Mouse (Mus musculus): ENCODE data around the gene Vdr. TPM values are rescaled to one million over a fixed set of nuclear protein-coding genes. Genes with fewer than 3 reads are reported as not detected.

Vdr gene
- total RNA-seq, 2 experiments from 2014 or later = 0.18 to 0.32 TPM

DNA sequence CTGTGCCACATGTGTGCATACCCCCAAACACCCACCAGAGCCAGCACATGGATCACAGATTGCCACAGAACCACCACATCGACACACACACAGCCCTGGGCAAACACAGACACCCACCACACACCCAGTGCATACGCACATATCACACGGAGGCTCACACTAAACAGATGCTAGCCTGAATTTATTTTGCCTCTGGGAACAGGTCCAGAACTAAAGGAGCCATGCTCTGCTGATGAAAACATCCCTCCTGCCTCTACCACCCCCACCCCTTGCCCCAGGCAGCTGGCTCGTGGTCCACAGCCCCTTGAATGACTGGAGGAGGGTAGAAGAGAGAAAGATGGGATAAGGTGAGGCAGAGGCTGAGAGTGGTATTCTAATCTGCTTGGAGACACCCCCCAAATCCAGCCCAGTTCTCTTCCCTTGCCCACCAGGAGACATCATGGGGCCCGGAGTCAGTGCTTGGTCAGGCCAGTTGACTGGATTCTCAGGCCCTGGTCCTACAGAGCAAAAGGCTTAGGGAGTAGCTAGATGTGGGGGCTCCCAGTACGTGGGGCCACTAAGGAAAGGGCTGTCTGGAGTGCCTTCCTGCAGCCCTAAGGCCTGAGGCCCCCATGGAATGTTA lies 82.1 kb downstream of the Vdr start:
- DNase-seq = no peak

DNA sequence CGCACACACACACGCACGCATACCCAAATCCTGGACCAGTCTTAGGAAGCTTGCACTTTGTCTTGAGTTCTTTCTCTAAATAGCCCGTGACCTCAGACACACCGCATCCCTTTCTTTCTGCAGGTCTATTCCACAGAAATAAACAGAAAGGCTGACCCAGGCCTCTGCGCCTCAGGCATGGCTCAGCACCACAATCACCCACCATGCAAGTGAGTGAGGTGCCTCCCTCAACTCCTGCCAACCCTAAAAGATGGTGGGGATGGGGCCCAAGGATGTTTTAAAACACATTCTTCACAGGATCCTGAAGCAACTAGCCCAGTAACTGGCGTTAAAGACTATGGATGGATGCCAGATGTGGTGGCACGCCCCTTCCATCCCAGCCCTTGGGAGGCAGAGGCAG lies 83.0 kb downstream of the Vdr start:
- no peak for DNase-seq

DNA sequence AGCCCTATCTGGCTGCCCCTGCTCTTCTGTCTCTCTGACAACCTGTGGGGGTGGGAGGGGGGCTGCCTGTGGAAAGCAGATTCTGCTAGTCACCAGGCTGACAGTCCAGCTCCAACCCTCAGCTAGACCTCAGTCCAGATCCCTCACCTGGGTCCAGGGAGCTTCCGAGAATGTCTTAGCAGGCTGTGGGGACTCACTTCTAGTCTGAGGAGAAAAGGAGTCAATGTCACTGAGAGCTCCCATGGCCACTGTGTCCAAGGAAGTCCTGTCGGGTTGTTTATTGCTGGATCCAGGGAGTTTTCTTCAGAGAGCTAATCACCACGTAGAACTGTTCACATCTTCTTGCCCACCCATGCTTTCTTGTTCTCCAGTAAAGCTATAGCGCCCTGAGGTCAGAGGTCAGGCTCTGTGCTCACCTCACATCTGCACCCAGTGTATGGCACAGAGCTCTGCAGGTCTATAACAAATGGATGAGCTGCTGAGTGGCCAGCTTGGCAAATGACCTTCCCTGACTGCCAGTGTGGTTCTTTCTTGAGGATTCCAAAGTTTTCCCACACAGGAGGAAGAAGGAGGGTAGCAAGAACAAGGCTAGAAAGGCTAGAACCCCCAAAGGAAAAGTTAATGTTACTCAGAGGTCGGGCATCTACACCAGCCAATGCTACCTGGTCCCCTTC lies 83.7 kb downstream of the Vdr start:
- no peak for DNase-seq

DNA sequence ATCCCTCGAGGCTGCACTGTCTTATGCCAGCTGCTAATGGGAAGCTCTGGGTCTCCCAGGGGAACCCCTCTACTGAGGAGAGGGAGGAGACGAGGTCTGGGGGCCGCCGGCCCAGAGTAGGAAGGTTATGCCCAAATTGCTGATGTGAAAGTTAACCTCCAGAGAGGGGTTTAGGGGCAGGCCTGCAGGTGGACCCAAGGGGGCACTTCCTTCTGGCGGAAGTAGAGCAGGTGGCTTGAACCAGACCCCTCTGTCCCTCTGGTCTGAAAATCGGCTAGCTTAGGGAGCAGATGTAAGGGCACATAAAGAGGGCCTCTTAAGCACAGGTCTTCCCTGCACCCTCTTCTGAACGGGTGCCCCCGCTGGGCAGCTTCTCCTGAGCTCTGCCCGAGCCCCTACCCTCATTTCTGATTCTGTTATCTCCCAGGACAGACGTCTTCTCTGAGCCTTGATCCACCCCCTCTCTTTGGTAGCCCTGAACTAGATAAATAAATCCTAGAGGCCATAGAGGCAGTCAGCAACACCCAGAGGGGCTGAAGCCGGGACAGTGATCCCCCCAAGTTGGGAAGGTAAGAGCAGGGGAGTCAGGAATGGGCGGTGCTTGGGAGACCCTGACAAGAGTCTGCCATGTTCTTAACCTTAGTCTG lies 84.4 kb downstream of the Vdr start:
- DNase-seq = no peak

DNA sequence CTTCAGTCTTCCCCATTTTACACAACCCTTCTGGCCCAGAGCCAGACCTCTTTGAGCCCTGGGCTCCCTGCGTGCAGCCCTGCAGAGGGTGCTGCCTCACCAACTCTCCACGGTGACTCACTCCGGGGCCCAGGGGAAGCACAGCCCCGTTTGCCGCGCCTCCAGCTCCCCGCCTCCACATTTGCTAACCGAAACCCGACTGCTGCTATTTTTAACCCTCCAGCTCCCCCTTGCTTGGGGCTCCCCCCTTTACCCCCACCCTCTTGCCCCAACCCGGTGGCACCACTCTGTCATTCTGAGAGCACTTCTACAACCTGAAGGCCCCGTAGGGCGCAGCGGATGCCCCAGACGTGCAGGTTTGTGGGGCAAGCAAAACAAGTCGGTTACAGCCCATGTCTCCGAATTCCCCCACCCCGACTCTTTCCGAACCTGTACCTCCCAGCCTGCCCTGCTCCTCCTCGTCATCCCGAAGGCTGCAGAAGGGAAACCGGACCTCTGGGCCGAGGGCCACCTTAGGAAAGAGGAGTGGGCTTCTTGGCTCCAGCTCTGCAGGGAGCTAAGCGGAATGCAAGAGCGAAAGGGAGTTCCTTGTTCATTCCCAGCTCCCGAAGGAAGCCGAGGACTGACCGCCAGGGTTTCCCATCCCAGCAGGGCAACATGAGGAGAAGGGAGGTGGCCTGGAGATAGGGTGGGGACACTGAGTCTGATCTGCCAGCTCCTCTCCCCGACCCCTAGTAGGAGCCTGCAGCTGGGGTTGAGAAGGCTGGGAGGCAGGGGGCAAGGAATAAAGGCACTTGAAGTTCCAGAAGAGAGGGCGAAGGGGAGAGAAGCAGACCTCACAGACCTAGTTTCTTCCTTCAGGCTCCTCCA lies 85.1 kb downstream of the Vdr start:
- peak; percentile 89 for DNase-seq

DNA sequence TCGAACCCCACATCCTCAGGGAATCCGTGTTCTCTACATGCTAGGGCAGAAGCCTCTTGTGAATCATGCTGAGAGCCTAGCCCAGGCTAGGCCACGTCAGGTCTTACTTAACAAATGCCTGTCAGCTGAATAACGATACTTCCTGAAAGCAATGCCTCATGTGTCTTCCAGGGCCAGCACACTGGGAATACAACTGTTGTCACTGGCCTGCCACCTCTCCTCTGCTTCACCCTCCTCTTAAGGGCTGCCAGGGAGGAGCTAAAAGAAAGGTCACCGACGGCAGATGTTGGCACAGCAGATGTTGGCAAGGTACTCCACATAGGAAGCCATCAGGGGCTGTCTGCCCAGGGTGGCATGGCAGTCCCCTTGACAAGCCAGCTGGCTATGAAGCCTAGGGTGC lies 86.4 kb downstream of the Vdr start:
- DNase-seq = peak; percentile 76

DNA sequence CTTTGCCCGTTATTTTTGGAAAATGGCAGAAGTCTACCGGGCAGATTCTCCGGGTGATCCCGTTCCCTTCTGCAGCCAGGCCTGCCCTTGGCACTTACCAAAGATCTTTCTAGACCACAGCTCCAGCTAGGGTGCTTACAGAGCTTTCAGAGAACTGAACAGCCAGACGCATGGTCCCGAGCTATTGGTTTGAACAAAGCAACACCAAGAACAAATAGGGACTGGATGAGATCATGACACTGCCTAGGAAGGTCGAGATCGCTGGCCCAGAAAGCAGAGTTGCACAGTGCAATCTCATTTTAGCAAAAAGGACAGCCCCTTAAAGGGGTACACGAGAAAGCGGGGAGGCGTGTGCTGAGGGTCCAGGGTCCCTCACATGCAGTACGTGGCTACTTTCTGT lies 87.0 kb downstream of the Vdr start:
- no peak for DNase-seq

DNA sequence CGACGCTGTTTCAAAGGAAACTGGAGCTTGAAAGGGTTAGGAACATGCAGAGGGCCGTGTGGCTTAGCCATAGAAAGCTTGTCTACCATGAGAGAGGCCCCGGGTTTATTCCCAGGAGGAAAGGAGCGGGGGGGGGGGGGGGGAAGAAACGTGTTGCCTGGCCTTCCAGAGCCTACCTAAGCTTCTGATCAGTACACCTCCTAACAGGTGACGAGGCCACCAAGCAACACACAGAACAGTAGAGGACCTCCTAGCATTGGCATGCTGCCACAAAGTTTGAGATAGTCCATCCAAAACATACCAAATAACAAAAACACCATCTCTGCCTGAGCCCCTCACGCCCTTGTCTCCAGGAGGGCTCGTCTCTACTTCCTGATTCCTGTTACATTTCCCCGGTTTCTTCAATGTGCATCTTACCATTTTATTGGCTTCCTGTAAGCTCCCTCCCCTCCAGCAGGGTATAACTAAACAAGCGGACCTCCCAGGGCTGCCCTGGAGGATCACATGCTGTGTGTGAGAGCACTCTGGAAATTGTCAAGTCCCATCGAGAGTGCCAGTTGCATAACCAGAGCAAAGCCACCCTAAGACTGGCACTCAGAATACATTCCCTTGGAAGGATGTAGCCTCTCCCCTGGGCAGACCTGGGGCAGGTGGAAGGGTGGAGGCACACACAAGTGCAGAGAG lies 87.7 kb downstream of the Vdr start:
- DNase-seq = no peak

DNA sequence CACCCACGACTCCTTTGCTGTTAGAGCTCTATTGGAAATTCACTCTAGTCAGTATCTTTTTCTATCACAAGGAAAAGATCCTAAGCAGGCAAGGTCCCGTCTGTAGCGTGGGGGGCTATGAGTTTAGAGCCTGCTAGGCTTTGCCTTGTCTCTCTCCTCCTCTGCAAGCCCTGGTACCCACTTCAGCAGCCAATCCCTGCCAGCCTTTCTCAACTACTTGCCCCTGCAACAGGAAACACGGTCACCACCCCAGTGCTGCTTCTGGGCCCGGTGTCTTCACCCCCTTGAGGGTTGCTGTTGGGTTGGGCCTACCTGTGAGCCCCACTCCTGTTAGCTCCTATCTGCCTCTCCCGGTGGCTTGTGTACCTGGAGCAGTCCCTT lies 88.5 kb downstream of the Vdr start:
- DNase-seq = no peak

DNA sequence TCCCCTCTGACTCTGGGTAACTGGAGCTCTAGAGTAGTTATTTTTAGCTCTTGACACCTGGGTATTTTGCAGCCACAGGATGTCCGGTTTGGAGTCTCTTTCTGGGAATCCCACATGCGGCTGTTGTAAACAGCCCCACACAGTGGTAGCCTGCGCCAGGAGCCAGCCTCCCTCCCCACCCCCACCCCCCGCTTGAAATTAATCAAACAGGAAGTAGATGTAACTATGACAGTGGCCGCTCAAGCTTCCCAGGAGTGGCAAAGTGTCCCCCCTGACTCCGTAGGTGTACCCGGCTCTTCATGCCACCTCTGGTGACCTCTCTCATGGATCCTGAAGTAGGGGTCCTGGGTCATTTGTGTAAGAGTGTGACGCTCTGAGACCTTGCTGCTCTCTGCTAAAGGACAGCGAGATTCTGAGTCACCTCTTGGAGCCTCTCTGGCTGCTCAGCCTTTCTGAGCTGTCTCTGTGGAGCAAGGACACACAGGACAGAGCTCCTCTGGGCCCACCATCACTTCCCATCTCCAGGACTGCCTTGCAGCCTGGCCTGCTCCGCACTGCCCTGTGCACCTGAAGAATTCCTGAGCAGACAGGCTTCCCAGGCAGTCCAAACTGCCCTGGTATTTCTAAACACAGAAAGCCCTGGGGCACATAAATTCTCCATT lies 89.0 kb downstream of the Vdr start:
- DNase-seq = no peak

DNA sequence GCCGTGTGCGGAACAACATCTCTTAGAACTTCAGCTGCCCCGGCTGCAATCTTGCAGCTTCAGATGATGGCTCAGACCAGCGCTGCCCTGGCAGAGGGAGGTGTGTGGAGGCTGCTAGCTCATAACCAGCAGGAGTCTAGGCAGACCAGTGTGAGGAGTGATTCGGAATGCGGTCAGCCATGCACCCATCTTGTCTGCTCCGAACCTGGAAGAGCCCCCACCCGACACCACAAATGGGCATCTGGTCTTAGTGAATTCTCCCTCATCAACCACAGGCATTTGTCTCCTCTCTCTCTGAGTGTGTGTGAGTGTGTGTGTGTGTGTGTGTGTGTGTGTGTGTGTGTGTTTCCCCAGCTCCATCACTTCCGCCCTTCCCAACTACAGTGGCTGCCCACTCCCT lies 90.5 kb downstream of the Vdr start:
- no peak for DNase-seq

DNA sequence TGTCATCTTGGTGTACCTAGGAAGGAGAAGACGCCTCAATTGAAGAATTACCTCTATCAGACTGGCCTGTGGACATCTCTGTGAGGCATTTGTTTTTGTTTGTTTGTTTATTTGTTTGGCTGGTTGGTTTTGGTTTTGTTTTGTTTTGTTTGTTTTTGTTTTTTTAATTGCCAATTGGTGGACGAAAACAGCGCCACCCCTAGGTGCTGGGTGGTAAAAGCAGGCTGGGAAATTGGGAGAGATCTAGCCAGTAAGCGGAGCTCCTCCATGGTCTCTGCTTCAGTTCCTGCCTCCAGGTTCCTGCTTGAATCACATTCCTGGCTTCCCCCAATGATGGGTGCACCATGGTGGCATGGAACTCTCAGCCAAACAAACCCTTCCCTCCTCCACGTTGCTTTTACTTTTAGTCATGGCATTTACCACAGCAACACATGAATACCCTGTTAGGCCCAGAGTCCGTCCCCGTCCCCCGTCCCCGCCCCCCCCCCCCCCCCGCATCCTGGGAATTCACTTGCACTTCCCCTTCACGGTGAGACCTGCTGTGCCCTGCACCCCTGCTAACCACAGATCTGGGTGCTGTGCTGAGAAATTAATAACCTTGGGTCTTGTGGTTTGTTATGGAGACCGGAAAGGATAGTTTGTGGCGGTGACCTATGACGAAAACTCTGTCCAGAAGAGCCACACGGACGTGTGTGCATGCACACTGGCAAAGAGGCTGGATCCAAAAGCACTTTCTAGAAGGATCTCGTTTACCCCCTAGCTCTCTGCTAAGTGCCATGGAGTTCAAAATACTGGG lies 94.0 kb downstream of the Vdr start:
- no peak for DNase-seq

DNA sequence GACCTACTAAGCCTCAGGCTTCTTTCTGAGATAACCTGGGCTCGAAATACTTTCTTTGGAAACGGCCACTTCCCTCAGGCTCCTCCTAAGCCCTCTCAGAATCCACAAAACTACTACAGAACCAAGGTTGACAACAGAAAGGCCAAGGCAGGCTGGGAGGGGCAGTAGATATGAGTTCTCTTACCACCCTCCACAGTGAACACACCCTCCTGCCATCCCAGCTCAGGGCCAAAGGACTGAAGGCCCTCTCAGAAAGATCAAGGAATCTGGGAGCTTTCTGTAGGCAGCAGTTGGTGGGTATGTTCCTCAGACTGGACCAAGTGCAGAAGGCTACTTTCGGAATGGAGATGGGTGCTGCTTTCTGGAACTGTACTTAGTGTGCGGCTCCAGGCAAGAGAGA lies 95.2 kb downstream of the Vdr start:
- DNase-seq = no peak

DNA sequence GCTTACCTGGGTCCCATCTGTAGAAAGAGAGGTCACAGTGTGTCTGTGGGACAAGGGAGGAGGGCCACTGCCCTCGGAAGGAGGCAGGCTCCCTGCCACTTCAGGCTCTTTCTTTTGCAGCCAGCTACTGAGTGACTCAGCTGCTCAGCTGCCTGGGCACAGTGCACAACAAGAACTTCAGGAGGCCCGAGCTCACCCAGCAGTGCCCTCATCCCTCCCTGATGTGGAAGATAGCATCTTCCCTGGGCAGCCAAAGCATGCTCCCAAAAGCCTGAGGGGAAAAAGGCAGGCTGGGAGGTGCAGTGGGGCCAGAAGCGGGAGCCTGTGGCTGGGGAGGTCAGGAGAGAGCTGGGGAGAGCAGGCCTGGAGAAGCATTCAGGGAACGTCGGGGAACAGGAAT lies 95.7 kb downstream of the Vdr start:
- DNase-seq = no peak

DNA sequence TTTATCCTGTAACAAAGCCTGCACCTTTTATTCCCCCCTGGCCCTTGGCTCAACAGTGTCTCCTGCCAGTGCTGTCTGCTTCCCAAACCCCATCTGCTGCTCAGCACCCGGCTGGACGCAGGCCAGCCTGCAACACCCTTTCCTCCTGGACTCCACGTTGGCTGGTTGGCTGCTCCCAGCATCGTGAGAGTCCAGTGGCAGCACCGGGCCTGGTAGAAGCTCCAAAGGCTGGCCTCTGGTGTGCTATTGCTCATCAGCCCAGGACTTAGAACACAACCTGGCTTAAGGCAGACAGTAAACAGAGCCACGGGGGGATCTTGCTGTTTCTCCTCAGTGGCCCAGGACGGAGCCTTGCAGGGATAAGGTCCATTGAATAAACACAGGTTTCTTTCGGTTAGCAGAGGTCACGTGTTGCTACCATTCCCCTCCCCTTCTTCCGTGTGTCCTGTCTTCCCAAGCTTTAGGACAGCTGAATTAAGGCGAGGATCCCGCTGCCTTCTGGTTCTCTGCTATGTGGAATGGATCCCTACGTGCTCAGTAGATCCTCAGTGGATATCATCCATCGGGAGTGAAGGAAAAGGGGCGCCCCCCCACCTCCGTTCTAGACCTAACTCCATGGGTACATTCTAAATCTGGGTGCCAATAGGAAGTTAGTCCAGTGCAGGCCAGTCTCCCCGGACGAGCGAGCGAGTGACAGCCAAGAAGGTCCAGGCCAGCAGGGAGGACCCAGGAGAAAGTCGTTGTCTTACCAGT lies 96.8 kb downstream of the Vdr start:
- DNase-seq = no peak

DNA sequence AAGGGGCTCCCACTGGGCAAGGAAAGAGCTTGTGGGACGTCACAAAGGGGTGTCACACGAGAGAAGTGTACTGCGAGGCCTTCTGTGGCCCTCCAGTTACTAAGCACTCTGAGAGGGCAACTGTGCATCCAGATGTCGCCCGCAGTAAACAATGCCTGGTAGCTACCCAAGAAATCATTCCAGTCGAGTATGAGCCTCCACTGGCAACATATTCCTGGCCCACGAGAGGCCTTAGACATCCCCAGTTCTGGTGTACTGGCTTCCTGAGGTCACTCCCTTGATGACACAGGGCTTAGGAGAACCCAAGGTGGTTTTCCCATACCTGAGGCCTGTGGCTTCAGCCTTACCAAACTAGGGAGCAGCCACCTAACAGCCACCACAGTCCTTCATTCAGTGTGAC lies 97.6 kb downstream of the Vdr start:
- DNase-seq = no peak

DNA sequence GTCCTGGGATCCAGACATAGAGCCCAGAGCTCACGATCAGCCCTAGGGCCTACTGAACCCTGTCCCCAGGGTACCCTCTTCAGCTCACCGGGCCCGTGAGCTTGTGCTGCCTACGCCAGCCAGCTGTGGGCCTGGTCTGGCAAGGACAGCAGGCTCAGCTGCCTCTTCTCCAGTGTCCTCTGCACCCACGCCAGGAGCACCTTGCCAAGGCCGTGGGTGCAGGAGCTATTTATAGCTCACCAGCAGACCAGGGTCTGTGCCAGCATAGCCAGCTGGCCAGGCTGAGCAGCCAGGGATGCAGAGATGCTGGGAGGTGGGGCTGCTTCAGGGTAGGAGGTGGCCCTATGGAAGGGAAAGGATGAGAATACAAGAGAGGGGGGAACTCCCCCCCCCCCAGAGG lies 98.3 kb downstream of the Vdr start:
- peak; percentile 92 for DNase-seq

DNA sequence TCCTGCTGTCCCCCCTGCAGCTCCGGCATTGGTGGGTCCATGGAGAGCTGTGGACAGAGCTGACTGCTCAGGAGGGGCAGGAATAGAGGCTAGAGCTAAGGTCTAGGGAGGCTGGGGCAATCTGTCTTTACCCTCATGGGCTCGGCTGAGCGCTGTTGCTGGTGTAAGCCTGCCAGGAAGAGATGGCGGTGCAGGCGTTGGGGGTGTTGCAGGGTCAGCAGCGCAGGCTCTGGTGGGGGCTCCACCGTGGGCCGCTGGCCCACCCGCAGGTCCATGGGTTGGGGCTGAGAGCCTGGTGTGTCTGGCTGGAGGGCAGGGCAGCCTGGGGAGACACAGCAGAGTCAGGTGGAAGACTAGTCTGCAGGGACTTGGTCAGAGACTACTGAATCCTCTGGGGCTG lies 99.1 kb downstream of the Vdr start:
- no peak for DNase-seq

DNA sequence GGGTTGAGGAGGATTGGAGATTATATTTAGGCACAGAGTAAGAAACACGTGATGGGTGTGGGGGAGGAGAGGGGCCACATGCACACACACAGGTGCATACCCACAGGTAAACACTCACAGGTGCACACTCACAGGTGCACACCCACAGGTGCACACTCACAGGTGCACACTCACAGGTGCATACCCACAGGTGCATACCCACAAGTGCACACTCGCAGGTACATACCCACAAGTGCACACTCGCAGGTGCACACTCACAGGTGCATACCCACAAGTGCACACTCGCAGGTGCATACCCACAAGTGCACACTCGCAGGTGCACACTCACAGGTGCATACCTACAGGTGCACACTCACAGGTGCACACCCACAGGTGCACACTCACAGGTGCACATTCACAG lies 100.0 kb downstream of the Vdr start:
- DNase-seq = no peak

DNA sequence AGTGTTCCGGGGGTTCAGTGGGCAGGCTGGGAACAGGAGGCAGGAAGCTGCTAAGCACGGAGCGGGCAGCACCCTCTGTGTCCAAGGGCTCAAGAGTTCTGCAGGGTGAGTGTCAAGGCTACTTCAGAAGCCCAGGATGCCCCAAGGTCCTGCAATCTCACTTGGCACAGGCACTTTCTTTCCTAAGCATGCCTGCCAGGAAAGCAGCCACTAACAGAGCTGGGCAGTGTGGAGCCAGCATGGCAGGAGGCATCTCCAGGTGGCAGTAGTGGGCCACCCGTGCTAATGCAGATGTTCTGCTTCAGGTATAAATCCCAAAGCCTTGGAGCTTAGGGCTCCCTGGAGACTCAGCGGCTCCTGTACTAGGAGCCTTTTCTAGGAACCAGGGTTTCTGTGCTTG lies 100.5 kb downstream of the Vdr start:
- no peak for DNase-seq
